Mouse (Mus musculus) G1E (cell line): ENCODE measurements around the gene Cenpf. TPM values are rescaled to one million over a fixed set of nuclear protein-coding genes. Genes with fewer than 3 reads are reported as not detected.

Source experiments
- ATAC-seq: 2 replicates; pipeline ENCODE4 v1.8.0; 2016; ENCODE audit warnings: mild to moderate bottlenecking; ENCODE audit not compliant: insufficient number of reproducible peaks, poor library complexity, low FRiP score, severe bottlenecking; ENCODE audit errors: extremely low read depth
- DNase-seq: peaks from one replicate; pipeline ENCODE4 v3.0.0; 2012; ENCODE audit warnings: low spot score
- H3K27me3 ChIP-seq: 2 replicates; pipeline ENCODE4 v1.6.1; 2012; ENCODE audit warnings: mild to moderate bottlenecking, low read length, inconsistent platforms; ENCODE audit not compliant: insufficient read depth
- H3K36me3 ChIP-seq: replicated peaks from 2 replicates; pipeline ENCODE3; 2012; ENCODE audit warnings: mild to moderate bottlenecking, inconsistent platforms
- H3K4me1 ChIP-seq: 2 replicates; pipeline ENCODE4 v1.6.1; 2012; ENCODE audit warnings: low read depth, low read length, inconsistent platforms, mixed read lengths; ENCODE audit not compliant: insufficient read depth
- H3K4me3 ChIP-seq: 2 replicates; pipeline ENCODE4 v1.5.1; 2012; ENCODE audit warnings: low read depth, mild to moderate bottlenecking, inconsistent platforms, low read length, moderate library complexity, mixed read lengths
- H3K9me3 ChIP-seq: replicated peaks from 2 replicates; pipeline ENCODE4 v1.6.1; 2012; ENCODE audit warnings: inconsistent platforms
- CTCF ChIP-seq: IDR thresholded peaks from 2 replicates; pipeline ENCODE4 v1.5.1; 2012; ENCODE audit warnings: low read depth, low read length, inconsistent platforms, mixed read lengths
- GATA1 ChIP-seq: IDR thresholded peaks from 2 replicates; pipeline ENCODE4 v1.6.1; 2012; ENCODE audit warnings: borderline replicate concordance, low read length, inconsistent platforms, mixed read lengths
- GATA2 ChIP-seq: IDR thresholded peaks from 2 replicates; pipeline ENCODE4 v1.6.1; 2012; ENCODE audit warnings: low read depth, low read length, inconsistent platforms, borderline replicate concordance
- POLR2AphosphoS5 ChIP-seq: IDR thresholded peaks from 2 replicates; pipeline ENCODE4 v1.6.1; 2012; ENCODE audit warnings: low read depth, low read length, inconsistent platforms; ENCODE audit not compliant: insufficient replicate concordance
- TAL1 ChIP-seq: conservative IDR thresholded peaks from 2 replicates; pipeline ENCODE4 v1.6.1; 2012; ENCODE audit warnings: low read depth, low read length, inconsistent platforms, mixed read lengths
- polyA plus RNA-seq: library from polyadenylated mRNA; stranded (reverse); fragments of >175 nt; gene quantifications from 2 replicates; pipeline ENCODE4 v1.2.3, GENCODE M21; 2012
- total RNA-seq, 2 experiments: library from RNA; stranded (forward) in 1 of 2; stranded (reverse) in 1 of 2; fragments of 200-1000 nt in 1 of 2; fragments of >200 nt in 1 of 2; fragmentation: Nextera tagmentation in 1 of 2; gene quantifications; 2 replicates each; pipeline ENCODE4 v1.2.3; 2014 to 2017

The Cenpf gene
- total and polyA plus RNA-seq, 3 experiments: 3.6 to 115 (median 42.3) TPM

DNA sequence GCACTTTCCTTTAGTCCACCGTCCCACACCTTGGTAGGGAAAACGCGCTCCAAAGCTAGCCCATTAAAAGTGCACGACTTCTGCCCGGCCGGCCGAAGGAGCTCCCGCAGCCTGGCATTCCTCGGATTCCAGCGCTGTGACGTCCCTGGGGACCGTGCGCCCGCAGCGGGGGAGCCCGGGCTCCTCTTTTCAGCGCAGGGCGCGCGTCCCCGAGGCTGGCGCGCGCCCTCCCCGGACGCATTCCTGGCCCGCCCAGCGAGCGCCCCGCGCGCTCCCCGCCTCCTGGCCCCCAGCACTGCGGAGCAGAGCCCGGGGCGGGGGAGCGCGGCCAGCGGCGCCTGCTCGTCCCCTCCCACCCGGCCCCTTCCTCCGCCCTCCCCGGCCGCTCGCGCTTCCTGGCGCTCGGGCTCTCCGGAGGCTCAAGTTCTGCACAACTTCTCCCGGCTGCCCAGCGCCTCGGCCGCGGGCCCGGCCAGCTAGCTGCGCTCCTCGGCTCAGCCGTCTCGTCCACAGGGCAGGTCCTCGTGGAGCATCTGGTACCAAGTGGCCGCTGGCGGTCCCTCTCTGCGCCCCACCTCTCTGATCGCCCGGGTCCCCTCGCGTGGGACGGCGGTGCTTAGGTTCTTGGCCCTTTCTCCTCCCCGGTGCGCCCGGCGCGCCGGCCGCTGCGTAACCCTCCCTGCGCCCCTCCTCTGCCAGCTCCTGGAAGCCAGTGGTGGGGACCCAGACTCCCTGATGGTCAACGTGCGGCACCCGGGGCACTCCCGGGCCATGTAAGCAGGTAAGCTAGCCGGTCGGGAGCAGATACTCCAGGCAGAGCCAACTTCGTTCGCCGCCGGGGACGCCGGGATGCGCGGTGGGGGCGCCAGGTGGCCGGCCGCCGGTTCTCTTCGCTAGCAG is 40.2 kb upstream of the Cenpf start, which contains the start of gene Ptpn14:
TSS of gene Ptpn14 (plus strand) at position 385 of the 900 bp plus-strand sequence.
- no peak for DNase-seq
- peak within 1 kb of the TSS; percentile 7; the same call in 1 of the 2 replicates for H3K4me3 ChIP-seq

DNA sequence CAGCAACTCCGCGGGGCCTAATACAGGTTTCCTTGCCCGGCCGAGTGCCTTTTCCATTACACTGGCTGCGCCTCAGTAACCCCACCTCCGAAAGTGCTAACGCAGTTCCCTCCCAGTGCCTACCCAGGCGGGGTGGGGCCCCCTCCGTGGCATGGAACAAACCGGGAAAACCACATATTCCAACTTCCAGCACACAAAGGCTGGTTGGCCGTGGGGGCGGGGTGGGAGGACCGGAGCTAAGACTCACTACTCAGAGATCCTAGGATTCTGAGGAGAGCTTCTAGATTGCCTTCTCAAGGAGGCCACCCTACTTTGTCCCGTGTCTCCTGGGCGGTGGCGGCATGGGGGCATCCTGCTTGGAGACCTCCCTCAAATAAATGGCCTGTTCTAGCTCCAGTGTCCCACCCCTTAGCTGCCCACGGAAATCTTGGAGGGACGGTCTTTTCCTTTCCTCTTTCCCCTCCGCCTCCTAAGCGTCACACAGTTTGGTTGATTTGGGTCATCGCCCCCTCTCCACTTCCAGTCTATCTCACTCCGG is 39.5 kb upstream of the Cenpf start:
- ATAC-seq (no peak), DNase-seq (no peak)
- TF ChIP-seq CTCF (no peak), POLR2AphosphoS5 (no peak), GATA1 (no peak), TAL1 (no peak), GATA2 (no peak)
- Histone ChIP-seq H3K9me3 (peaks cover 65% of the 10 kb centered on the region), H3K4me1 (no peaks in the 10 kb centered on the region), H3K4me3 (no peak overlapping the region), H3K36me3 (no peaks in the 10 kb centered on the region), H3K27me3 (no peaks in the 10 kb centered on the region)

More for the DNA sequence above, 40.2 kb upstream of the Cenpf start, which contains the start of gene Ptpn14:
- Histone ChIP-seq H3K27me3 (no peaks in the 10 kb centered on the region), H3K36me3 (no peaks in the 10 kb centered on the region), H3K9me3 (peaks cover 66% of the 10 kb centered on the region), H3K4me1 (no peaks in the 10 kb centered on the region)
- ATAC-seq: no peak
- TF ChIP-seq TAL1: no peak
- no peak for TF ChIP-seq POLR2AphosphoS5
- no peak for TF ChIP-seq GATA2
- no peak for TF ChIP-seq GATA1
- no peak for TF ChIP-seq CTCF

DNA sequence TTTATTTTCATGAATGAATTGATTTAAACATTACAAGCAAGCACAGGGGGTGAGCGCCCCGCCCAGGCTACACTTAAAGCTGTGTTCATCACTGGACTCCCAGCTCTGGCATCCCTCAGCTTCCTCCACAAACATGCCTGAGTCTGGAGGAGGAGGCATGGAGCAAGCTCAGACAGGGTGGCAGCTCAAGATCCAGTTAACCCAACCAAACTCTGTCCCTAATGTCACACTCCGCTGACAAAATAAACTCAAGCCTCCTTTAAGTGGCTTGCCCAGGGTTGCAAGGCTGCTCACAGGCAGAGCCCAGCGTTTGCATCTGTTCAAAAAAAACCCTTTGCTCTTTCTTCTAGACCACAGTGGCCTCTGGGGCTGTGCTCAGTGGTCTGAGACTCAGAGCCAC is 38.2 kb upstream of the Cenpf start:
- Histone ChIP-seq H3K4me3 (no peak overlapping the region), H3K36me3 (no peaks in the 10 kb centered on the region), H3K27me3 (no peaks in the 10 kb centered on the region), H3K9me3 (peaks cover 59% of the 10 kb centered on the region), H3K4me1 (no peaks in the 10 kb centered on the region)
- TF ChIP-seq GATA2: no peak
- TF ChIP-seq POLR2AphosphoS5: no peak
- no peak for TF ChIP-seq GATA1
- TF ChIP-seq CTCF: no peak
- no peak for TF ChIP-seq TAL1
- ATAC-seq: no peak
- no peak for DNase-seq

DNA sequence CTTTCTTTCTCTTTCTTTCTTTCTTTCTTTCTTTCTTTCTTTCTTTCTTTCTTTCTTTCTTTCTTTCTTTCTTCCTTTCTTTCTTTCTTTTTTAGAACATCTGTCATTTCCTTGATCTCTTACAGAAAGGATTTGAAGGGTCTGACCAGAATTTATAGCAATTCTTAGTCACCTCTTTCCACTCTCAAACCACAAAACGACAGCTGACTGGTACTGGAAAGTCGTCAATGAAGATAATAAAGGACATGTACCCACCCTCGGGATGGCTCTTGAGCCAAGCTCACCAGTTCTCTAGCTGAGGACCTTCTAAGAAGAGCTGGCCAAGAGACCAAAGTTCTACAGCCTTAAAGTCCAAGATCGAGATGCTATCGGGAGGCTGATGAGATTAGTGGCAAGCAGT is 30.7 kb upstream of the Cenpf start:
- ATAC-seq (no peak), DNase-seq (no peak)
- TF ChIP-seq POLR2AphosphoS5: no peak
- no peak for TF ChIP-seq TAL1
- no peak for TF ChIP-seq CTCF
- no peak for TF ChIP-seq GATA1
- no peak for TF ChIP-seq GATA2
- H3K4me3 ChIP-seq: no peak overlapping the region
- no peaks in the 10 kb centered on the region for H3K27me3 ChIP-seq
- H3K4me1 ChIP-seq: no peaks in the 10 kb centered on the region
- no peaks in the 10 kb centered on the region for H3K36me3 ChIP-seq
- H3K9me3 ChIP-seq: peaks cover 38% of the 10 kb centered on the region

DNA sequence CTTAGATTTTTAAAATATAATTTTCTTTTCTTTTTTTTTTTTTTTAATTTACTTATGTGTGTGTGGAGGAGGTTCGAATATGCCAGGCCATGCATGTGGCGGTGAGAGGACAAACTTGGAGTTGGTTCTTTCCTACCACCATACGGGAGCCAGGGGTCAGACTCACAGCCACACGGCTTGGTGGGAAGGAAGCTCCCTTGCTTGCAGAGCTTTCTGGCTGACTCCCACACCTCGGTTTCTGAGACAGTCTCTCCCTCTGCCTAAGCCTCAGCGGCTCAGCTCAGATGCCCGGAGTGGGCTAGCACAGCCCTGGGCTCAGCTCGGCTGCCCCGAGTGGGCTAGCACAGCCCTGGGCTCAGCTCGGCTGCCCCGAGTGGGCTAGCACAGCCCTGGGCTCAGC is 29.7 kb upstream of the Cenpf start:
- no peak for DNase-seq
- ATAC-seq: no peak
- peaks cover 33% of the 10 kb centered on the region for H3K9me3 ChIP-seq
- H3K27me3 ChIP-seq: no peaks in the 10 kb centered on the region
- H3K36me3 ChIP-seq: no peaks in the 10 kb centered on the region
- no peak overlapping the region for H3K4me3 ChIP-seq
- no peaks in the 10 kb centered on the region for H3K4me1 ChIP-seq
- no peak for TF ChIP-seq POLR2AphosphoS5
- TF ChIP-seq TAL1: no peak
- no peak for TF ChIP-seq GATA1
- no peak for TF ChIP-seq GATA2
- TF ChIP-seq CTCF: no peak

DNA sequence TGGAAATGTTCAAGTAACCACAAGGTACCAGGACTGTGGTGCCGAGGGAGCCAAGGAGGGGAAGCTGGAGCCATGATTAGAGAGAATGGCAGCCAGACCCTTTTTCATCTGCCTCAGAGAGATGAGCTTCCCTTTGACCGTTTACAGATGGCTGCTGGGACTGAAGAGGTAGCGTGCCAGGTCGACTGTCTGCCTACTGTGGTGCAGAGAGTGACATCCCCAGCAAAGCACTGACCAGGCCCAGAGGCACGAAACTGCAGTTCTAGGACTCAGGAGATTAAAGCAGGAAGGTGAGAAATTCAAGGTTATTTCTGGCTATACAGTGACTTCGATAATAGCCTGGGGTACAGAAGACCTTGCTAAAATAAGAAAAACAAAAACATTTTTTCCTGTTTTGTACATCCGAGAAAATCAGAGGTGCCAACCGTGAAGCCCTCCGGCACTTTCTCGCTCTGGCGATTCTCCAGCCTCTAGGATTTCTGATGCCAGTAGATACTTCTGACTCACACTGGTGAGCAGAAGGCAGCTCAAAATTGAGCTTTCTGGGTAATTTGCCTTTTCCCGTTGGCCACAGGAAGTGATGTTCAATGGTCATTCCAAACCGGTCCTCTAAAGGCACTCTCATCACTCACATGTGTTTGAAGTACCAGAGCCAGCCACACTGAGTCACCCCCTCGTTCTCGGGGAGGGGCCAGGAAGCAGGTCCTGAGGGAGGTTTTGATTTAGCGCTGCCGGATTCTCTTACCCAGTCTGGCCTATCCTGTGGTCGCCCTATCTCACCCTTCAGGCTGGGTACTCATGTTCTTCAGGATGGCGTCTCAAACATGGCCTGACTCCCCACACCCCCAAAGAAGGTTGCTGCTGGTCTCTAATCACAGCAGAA is 28.3 kb upstream of the Cenpf start:
- H3K4me3 ChIP-seq: no peak overlapping the region
- no peaks in the 10 kb centered on the region for H3K4me1 ChIP-seq
- DNase-seq (no peak), ATAC-seq (no peak)
- H3K9me3 ChIP-seq: peaks cover 30% of the 10 kb centered on the region
- no peaks in the 10 kb centered on the region for H3K27me3 ChIP-seq
- no peaks in the 10 kb centered on the region for H3K36me3 ChIP-seq
- no peak for TF ChIP-seq GATA1
- no peak for TF ChIP-seq TAL1
- no peak for TF ChIP-seq POLR2AphosphoS5
- no peak for TF ChIP-seq CTCF
- no peak for TF ChIP-seq GATA2
